Mouse (Mus musculus): ENCODE results near the gene Tbc1d9b. TPM values are rescaled to one million over a fixed set of nuclear protein-coding genes. Genes with fewer than 3 reads are reported as not detected.

The Tbc1d9b gene
- total RNA-seq, 2 experiments from 2014 or later = 41.8 to 43.4 TPM

- intact Hi-C loops (cut with DNase I) = no loop called here
- DNase-seq = no peak
Measured at GRCm38 (mm10) chr11:50134136-50134859, 3.1 kb downstream of the Tbc1d9b start.

GRCm38 (mm10) chr11:50138206-50138822, 7.1 kb downstream of the Tbc1d9b start:
- DNase-seq = no peak
- intact Hi-C loops (cut with DNase I) = no loop called here

- DNase-seq = no peak
- intact Hi-C loops (cut with DNase I) = no loop called here
Measured at GRCm38 (mm10) chr11:50139571-50139970, 8.4 kb downstream of the Tbc1d9b start.

GRCm38 (mm10) chr11:50145529-50145928, 14.3 kb downstream of the Tbc1d9b start:
- no peak for DNase-seq
- intact Hi-C loops (cut with DNase I) = no loop called here

- DNase-seq = no peak
- intact Hi-C loops (cut with DNase I) = no loop called here
Measured at GRCm38 (mm10) chr11:50146121-50146520, 14.9 kb downstream of the Tbc1d9b start.

GRCm38 (mm10) chr11:50147267-50147957, 16.2 kb downstream of the Tbc1d9b start:
- peak; percentile 28 to 47 for DNase-seq
- intact Hi-C loops (cut with DNase I) = no loop called here

- intact Hi-C loops (cut with DNase I) = no loop called here
- no peak for DNase-seq
Measured at GRCm38 (mm10) chr11:50147958-50148476, 16.8 kb downstream of the Tbc1d9b start.

GRCm38 (mm10) chr11:50149200-50149599, 18.0 kb downstream of the Tbc1d9b start:
- intact Hi-C loops (cut with DNase I) = no loop called here
- peak; percentile 57 to 65 for DNase-seq

- no peak for DNase-seq
- intact Hi-C loops (cut with DNase I) = loop anchor here (5.0 kb wide), 1 partner anchor 213 kb away; no protein-coding TSS in a partner anchor
Measured at GRCm38 (mm10) chr11:50149603-50150150, 18.5 kb downstream of the Tbc1d9b start.

- intact Hi-C loops (cut with DNase I) = loop anchor here (5.0 kb wide), 1 partner anchor 211 kb away; no protein-coding TSS in a partner anchor
- no peak for DNase-seq
Measured at GRCm38 (mm10) chr11:50151374-50151773, 20.2 kb downstream of the Tbc1d9b start.

GRCm38 (mm10) chr11:50154166-50154565, 23.0 kb downstream of the Tbc1d9b start:
- intact Hi-C loops (cut with DNase I) = loop anchor here (5.0 kb wide), 1 partner anchor 208 kb away; no protein-coding TSS in a partner anchor
- no peak for DNase-seq

- DNase-seq = no peak
Measured at GRCm38 (mm10) chr11:50154777-50155520, 23.8 kb downstream of the Tbc1d9b start.

GRCm38 (mm10) chr11:50155785-50156184, 24.6 kb downstream of the Tbc1d9b start:
- DNase-seq = no peak
- intact Hi-C loops (cut with DNase I) = no loop called here

More at GRCm38 (mm10) chr11:50154777-50155520, 23.8 kb downstream of the Tbc1d9b start:
- intact Hi-C loops (cut with DNase I) = loop anchor here (5.0 kb wide), 1 partner anchor 207 kb away; no protein-coding TSS in a partner anchor

GRCm38 (mm10) chr11:50156725-50157258, 25.6 kb downstream of the Tbc1d9b start:
- DNase-seq = no peak
- intact Hi-C loops (cut with DNase I) = no loop called here

- no peak for DNase-seq
- intact Hi-C loops (cut with DNase I) = no loop called here
Measured at GRCm38 (mm10) chr11:50158346-50158745, 27.1 kb downstream of the Tbc1d9b start.

- intact Hi-C loops (cut with DNase I) = no loop called here
Measured at GRCm38 (mm10) chr11:50159347-50159746, 28.2 kb downstream of the Tbc1d9b start.

GRCm38 (mm10) chr11:50161578-50162304, 30.5 kb downstream of the Tbc1d9b start:
- intact Hi-C loops (cut with DNase I) = loop anchor here (2.0 kb wide), 1 partner anchor 71 kb away; no protein-coding TSS in a partner anchor
- peak; percentile 69 to 80 for DNase-seq

More at GRCm38 (mm10) chr11:50159347-50159746, 28.2 kb downstream of the Tbc1d9b start:
- DNase-seq = no peak

GRCm38 (mm10) chr11:50162338-50163050, 31.3 kb downstream of the Tbc1d9b start:
- intact Hi-C loops (cut with DNase I) = loop anchor here (2.0 kb wide), 1 partner anchor 70 kb away; no protein-coding TSS in a partner anchor
- DNase-seq = no peak

All from heart, postnatal 14 days (tissue).